Mouse (Mus musculus) layer of hippocampus, postnatal 36 days (tissue): ENCODE data around the gene Ssbp3. TPM values are rescaled to one million over a fixed set of nuclear protein-coding genes. Genes with fewer than 3 reads are reported as not detected.

Experiments
- DNase-seq, 2 experiments: peaks; one replicate each; pipeline ENCODE4 v3.0.0; 2022
- total RNA-seq, 2 experiments: library from RNA; stranded (reverse); gene quantifications; 2 replicates each; pipeline ENCODE4 v1.2.3; 2021

Ssbp3 gene
- total RNA-seq, 2 experiments from 2014 or later, result 144 to 163 TPM

- DNase-seq, result peak; percentile 56 to 72
Observed at GRCm38 (mm10) chr4:106987725-106988364, 77.3 kb downstream of the Ssbp3 start.

- DNase-seq, result no peak
Observed at GRCm38 (mm10) chr4:106988886-106989225, 78.4 kb downstream of the Ssbp3 start.

- no peak for DNase-seq
Observed at GRCm38 (mm10) chr4:106989226-106989983, 78.9 kb downstream of the Ssbp3 start.

- no peak for DNase-seq
Observed at GRCm38 (mm10) chr4:106993053-106993452, 82.6 kb downstream of the Ssbp3 start.

- no peak for DNase-seq
Observed at GRCm38 (mm10) chr4:106994252-106994651, 83.8 kb downstream of the Ssbp3 start.

GRCm38 (mm10) chr4:106995069-106995468 lies 84.6 kb downstream of the Ssbp3 start:
- DNase-seq, result no peak

GRCm38 (mm10) chr4:106995513-106995912 lies 85.0 kb downstream of the Ssbp3 start:
- DNase-seq, result no peak

- DNase-seq, result peak; percentile 36 to 45
Observed at GRCm38 (mm10) chr4:106996305-106997076, 86.0 kb downstream of the Ssbp3 start.

- DNase-seq, result no peak
Observed at GRCm38 (mm10) chr4:107001259-107001810, 90.8 kb downstream of the Ssbp3 start.

GRCm38 (mm10) chr4:107001916-107002488 lies 91.5 kb downstream of the Ssbp3 start:
- peak in 1 of 2 experiments; percentile 36 for DNase-seq

GRCm38 (mm10) chr4:107002517-107003165 lies 92.1 kb downstream of the Ssbp3 start:
- DNase-seq, result no peak

- DNase-seq, result no peak
Observed at GRCm38 (mm10) chr4:107003199-107003598, 92.7 kb downstream of the Ssbp3 start.

GRCm38 (mm10) chr4:107003786-107004185 lies 93.3 kb downstream of the Ssbp3 start:
- DNase-seq, result no peak

GRCm38 (mm10) chr4:107004346-107004745 lies 93.8 kb downstream of the Ssbp3 start:
- no peak for DNase-seq

- no peak for DNase-seq
Observed at GRCm38 (mm10) chr4:107005166-107005565, 94.7 kb downstream of the Ssbp3 start.

- no peak for DNase-seq
Observed at GRCm38 (mm10) chr4:107006229-107006628, 95.7 kb downstream of the Ssbp3 start.

- no peak for DNase-seq
Observed at GRCm38 (mm10) chr4:107006807-107007206, 96.3 kb downstream of the Ssbp3 start.

GRCm38 (mm10) chr4:107007359-107007758 lies 96.9 kb downstream of the Ssbp3 start:
- no peak for DNase-seq

GRCm38 (mm10) chr4:107008161-107008560 lies 97.7 kb downstream of the Ssbp3 start:
- no peak for DNase-seq

- no peak for DNase-seq
Observed at GRCm38 (mm10) chr4:107009548-107009947, 99.0 kb downstream of the Ssbp3 start.

GRCm38 (mm10) chr4:107011325-107012004 lies 101.0 kb downstream of the Ssbp3 start:
- DNase-seq, result no peak
